Mouse (Mus musculus): ENCODE data around the gene Olfr281.
A peak's percentile ranks its signal among the peaks of the same experiment; 100 is the strongest.

GRCm38 (mm10) chr15:98504514-98504913, 52.1 kb downstream of the Olfr281 start:
- TF ChIP-seq CTCF (IDR thresholded peaks at IDR 0.05) (peak; percentile 88), POLR2A (IDR thresholded peaks at IDR 0.05; ENCODE audit: insufficient read depth, low read depth, low read length) (no peak)
